Mouse (Mus musculus) brain, embryonic 14.5 days (tissue): ENCODE measurements at regions not wholly inside any gene's neighbourhood (a gene's known extent, or its start where the extent isn't known, plus 50 kb on each side); places are given as distances from the start of the nearest gene placed in this dataset.

ENCODE experiments used
- CTCF ChIP-seq: fragments of 200-500 bp; IDR thresholded peaks from 2 replicates; pipeline ENCODE4 v1.5.1; 2012; ENCODE audit warnings: inconsistent platforms, mild to moderate bottlenecking, moderate library complexity, borderline replicate concordance; ENCODE audit not compliant: insufficient read depth, insufficient read length; ENCODE audit errors: extremely low read depth
- POLR2A ChIP-seq: fragments of 200-500 bp; IDR thresholded peaks from 2 replicates; pipeline ENCODE4 v1.6.1; 2012; ENCODE audit warnings: mild to moderate bottlenecking, inconsistent platforms, borderline replicate concordance; ENCODE audit not compliant: poor library complexity, insufficient read depth, insufficient read length, severe bottlenecking; ENCODE audit errors: extremely low read depth

- no peak for TF ChIP-seq CTCF
- no peak for TF ChIP-seq POLR2A
Observed at GRCm38 (mm10) chr13:28799474-28799873, 154.0 kb downstream of the Sox4 start.
